Mouse (Mus musculus) lung, adult 2 months (tissue): ENCODE results near the gene Chst10.

Experiments used
- CTCF ChIP-seq: fragments of 200-500 bp; IDR thresholded peaks from 2 replicates; pipeline ENCODE4 v1.5.1; 2011; ENCODE audit warnings: mild to moderate bottlenecking, low read length, control low read depth; ENCODE audit not compliant: insufficient read depth
- POLR2A ChIP-seq: fragments of 200-500 bp; IDR thresholded peaks from 2 replicates; pipeline ENCODE4 v1.6.1; 2011; ENCODE audit warnings: low read depth, mild to moderate bottlenecking, control low read depth, low read length, borderline replicate concordance; ENCODE audit errors: extremely low read depth

DNA sequence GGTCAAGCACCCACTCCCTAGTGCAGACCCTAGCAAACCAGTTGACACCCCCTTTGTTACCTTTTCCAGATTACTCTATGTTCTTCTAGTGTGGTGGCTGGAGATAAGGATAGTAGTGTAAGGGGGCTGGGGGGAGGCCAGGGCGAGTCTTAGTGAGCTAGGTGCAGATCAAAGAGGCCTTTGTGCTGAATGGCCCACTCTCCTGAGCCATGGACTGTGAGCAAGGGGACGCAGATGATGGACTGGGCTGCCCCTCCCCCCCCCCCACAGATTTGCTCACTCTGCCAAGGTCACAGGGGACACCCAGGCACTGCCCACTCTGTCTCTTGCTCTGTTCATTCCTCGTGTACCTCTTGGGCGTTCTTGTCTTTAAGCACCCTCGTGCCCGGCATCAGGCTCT, 10.9 kb downstream of the Chst10 start:
- TF ChIP-seq POLR2A = no peak
- no peak for TF ChIP-seq CTCF
